Mouse (Mus musculus): Measurements from ENCODE around the gene Plxnb2. TPM values are rescaled to one million over a fixed set of nuclear protein-coding genes. Genes with fewer than 3 reads are reported as not detected.

Plxnb2 gene
- polyA plus RNA-seq, 1 experiment from 2014 or later = 147 TPM

- Histone ChIP-seq H3K4me2 (replicated peaks; ENCODE audit: low read depth, low read length) (peak within 1 kb of the TSS; percentile 96), H3K4me3 (ENCODE audit: low read depth, low read length) (peak within 1 kb of the TSS; percentile 62), H3K9me3 (ENCODE audit: control insufficient read depth, low read depth, low read length) (no peaks in the 10 kb centered on the region), H3K27ac (ENCODE audit: low read length) (peak within 1 kb of the TSS; percentile 44; the same call in 1 of the 2 replicates), H3K4me1 (ENCODE audit: control insufficient read depth, insufficient read depth, low read length) (peaks cover 17% of the 10 kb centered on the region), H3K36me3 (ENCODE audit: control insufficient read depth, insufficient read depth, low read length) (peaks cover 4% of the 10 kb centered on the region; the same call in 1 of the 2 replicates), H3K9ac (replicated peaks; ENCODE audit: low read depth, low read length) (peak within 1 kb of the TSS; percentile 42), H3K27me3 (ENCODE audit: control insufficient read depth, insufficient read depth, low read length) (peaks cover 13% of the 10 kb centered on the region)
- 1% methylated on average over 60 of the region's 61 CpGs for WGBS
- ATAC-seq (ENCODE audit: insufficient number of reproducible peaks, insufficient read depth, low FRiP score, low read depth) = peak; percentile 50; the same call in 1 of the 2 replicates
Measured at GRCm38 (mm10) chr15:89149271-89150040, 31.1 kb downstream of the Plxnb2 start, which contains the start of gene Mapk11. Gene Mapk11, minus strand, starts transcription at chr15:89149628.

GRCm38 (mm10) chr15:89148496-89149270 is 31.9 kb downstream of the Plxnb2 start:
- H3K4me1 ChIP-seq (ENCODE audit: control insufficient read depth, insufficient read depth, low read length) = peaks cover 17% of the 10 kb centered on the region
- no peaks in the 10 kb centered on the region for H3K9me3 ChIP-seq (ENCODE audit: control insufficient read depth, low read depth, low read length)
- H3K4me2 ChIP-seq (replicated peaks; ENCODE audit: low read depth, low read length) = peak overlapping the region; percentile 96
- peaks cover 13% of the 10 kb centered on the region for H3K27me3 ChIP-seq (ENCODE audit: control insufficient read depth, insufficient read depth, low read length)
- H3K9ac ChIP-seq (replicated peaks; ENCODE audit: low read depth, low read length) = peak overlapping the region; percentile 42
- WGBS = 10% methylated on average over 25 of the region's 25 CpGs
- H3K27ac ChIP-seq (ENCODE audit: low read length) = no peak overlapping the region
- no peak for ATAC-seq (ENCODE audit: insufficient number of reproducible peaks, insufficient read depth, low FRiP score, low read depth)
- H3K36me3 ChIP-seq (ENCODE audit: control insufficient read depth, insufficient read depth, low read length) = no peaks in the 10 kb centered on the region
- peak overlapping the region; percentile 62 for H3K4me3 ChIP-seq (ENCODE audit: low read depth, low read length)

- ATAC-seq (ENCODE audit: insufficient number of reproducible peaks, insufficient read depth, low FRiP score, low read depth) = no peak
- Histone ChIP-seq H3K36me3 (ENCODE audit: control insufficient read depth, insufficient read depth, low read length) (no peaks in the 10 kb centered on the region), H3K27ac (ENCODE audit: low read length) (no peak overlapping the region), H3K9ac (replicated peaks; ENCODE audit: low read depth, low read length) (no peak overlapping the region), H3K4me2 (replicated peaks; ENCODE audit: low read depth, low read length) (no peak overlapping the region; the same call in 1 of the 2 replicates), H3K9me3 (ENCODE audit: control insufficient read depth, low read depth, low read length) (no peaks in the 10 kb centered on the region), H3K4me1 (ENCODE audit: control insufficient read depth, insufficient read depth, low read length) (peaks cover 17% of the 10 kb centered on the region), H3K4me3 (ENCODE audit: low read depth, low read length) (0 out of 2 replicates have a peak overlapping the region, but pooled peaks have one; percentile 62), H3K27me3 (ENCODE audit: control insufficient read depth, insufficient read depth, low read length) (peaks cover 13% of the 10 kb centered on the region)
- WGBS = 58% methylated on average over 4 of the region's 4 CpGs
Measured at GRCm38 (mm10) chr15:89147895-89148294, 32.7 kb downstream of the Plxnb2 start.

GRCm38 (mm10) chr15:89147456-89147855 is 33.1 kb downstream of the Plxnb2 start:
- H3K4me1 ChIP-seq (ENCODE audit: control insufficient read depth, insufficient read depth, low read length) = peaks cover 17% of the 10 kb centered on the region
- H3K4me2 ChIP-seq (replicated peaks; ENCODE audit: low read depth, low read length) = 0 out of 2 replicates have a peak overlapping the region, but pooled peaks have one; percentile 36
- peaks cover 13% of the 10 kb centered on the region for H3K27me3 ChIP-seq (ENCODE audit: control insufficient read depth, insufficient read depth, low read length)
- H3K36me3 ChIP-seq (ENCODE audit: control insufficient read depth, insufficient read depth, low read length) = no peaks in the 10 kb centered on the region
- no peak overlapping the region for H3K9ac ChIP-seq (replicated peaks; ENCODE audit: low read depth, low read length)
- no peak overlapping the region for H3K27ac ChIP-seq (ENCODE audit: low read length)
- WGBS = 23% methylated on average over 10 of the region's 10 CpGs
- no peaks in the 10 kb centered on the region for H3K9me3 ChIP-seq (ENCODE audit: control insufficient read depth, low read depth, low read length)
- H3K4me3 ChIP-seq (ENCODE audit: low read depth, low read length) = no peak overlapping the region
- no peak for ATAC-seq (ENCODE audit: insufficient number of reproducible peaks, insufficient read depth, low FRiP score, low read depth)

- WGBS = 10% methylated on average over 15 of the region's 16 CpGs
- H3K27me3 ChIP-seq (ENCODE audit: control insufficient read depth, insufficient read depth, low read length) = peaks cover 13% of the 10 kb centered on the region
- H3K4me2 ChIP-seq (replicated peaks; ENCODE audit: low read depth, low read length) = peak overlapping the region; percentile 36
- peak overlapping the region; percentile 17 for H3K4me3 ChIP-seq (ENCODE audit: low read depth, low read length)
- no peak for ATAC-seq (ENCODE audit: insufficient number of reproducible peaks, insufficient read depth, low FRiP score, low read depth)
- no peaks in the 10 kb centered on the region for H3K9me3 ChIP-seq (ENCODE audit: control insufficient read depth, low read depth, low read length)
- H3K9ac ChIP-seq (replicated peaks; ENCODE audit: low read depth, low read length) = no peak overlapping the region
- no peaks in the 10 kb centered on the region for H3K36me3 ChIP-seq (ENCODE audit: control insufficient read depth, insufficient read depth, low read length)
- peaks cover 17% of the 10 kb centered on the region for H3K4me1 ChIP-seq (ENCODE audit: control insufficient read depth, insufficient read depth, low read length)
- no peak overlapping the region for H3K27ac ChIP-seq (ENCODE audit: low read length)
Measured at GRCm38 (mm10) chr15:89147024-89147423, 33.6 kb downstream of the Plxnb2 start.

DNA sequence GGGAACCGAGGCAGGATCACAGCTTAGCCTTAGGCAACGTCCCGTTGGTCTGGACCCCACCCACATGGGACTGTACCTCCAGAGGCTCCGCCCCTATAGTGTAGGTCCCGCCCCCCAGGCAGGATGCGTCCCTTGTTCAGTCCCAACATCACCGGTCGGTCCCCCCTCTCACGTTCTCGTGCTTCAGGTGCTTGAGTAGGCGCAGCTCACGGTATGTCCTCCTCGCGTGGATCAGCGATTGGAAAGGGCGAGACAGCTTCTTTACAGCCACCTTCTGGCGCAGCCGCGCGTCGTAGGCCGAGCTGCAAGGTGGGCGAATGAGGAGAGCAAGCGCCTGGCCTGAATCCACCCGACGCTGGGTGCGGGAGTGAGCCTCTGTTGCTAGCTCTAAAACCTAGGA is 34.1 kb downstream of the Plxnb2 start:
- H3K9me3 ChIP-seq (ENCODE audit: control insufficient read depth, low read depth, low read length) = no peaks in the 10 kb centered on the region
- no peaks in the 10 kb centered on the region for H3K36me3 ChIP-seq (ENCODE audit: control insufficient read depth, insufficient read depth, low read length)
- peaks cover 17% of the 10 kb centered on the region for H3K4me1 ChIP-seq (ENCODE audit: control insufficient read depth, insufficient read depth, low read length)
- H3K9ac ChIP-seq (replicated peaks; ENCODE audit: low read depth, low read length) = no peak overlapping the region
- no peak overlapping the region for H3K27ac ChIP-seq (ENCODE audit: low read length)
- 2% methylated on average over 27 of the region's 27 CpGs for WGBS
- H3K4me3 ChIP-seq (ENCODE audit: low read depth, low read length) = peak overlapping the region; percentile 17; the same call in 1 of the 2 replicates
- ATAC-seq (ENCODE audit: insufficient number of reproducible peaks, insufficient read depth, low FRiP score, low read depth) = peak; percentile 57
- peak overlapping the region; percentile 36 for H3K4me2 ChIP-seq (replicated peaks; ENCODE audit: low read depth, low read length)
- H3K27me3 ChIP-seq (ENCODE audit: control insufficient read depth, insufficient read depth, low read length) = peaks cover 13% of the 10 kb centered on the region

DNA sequence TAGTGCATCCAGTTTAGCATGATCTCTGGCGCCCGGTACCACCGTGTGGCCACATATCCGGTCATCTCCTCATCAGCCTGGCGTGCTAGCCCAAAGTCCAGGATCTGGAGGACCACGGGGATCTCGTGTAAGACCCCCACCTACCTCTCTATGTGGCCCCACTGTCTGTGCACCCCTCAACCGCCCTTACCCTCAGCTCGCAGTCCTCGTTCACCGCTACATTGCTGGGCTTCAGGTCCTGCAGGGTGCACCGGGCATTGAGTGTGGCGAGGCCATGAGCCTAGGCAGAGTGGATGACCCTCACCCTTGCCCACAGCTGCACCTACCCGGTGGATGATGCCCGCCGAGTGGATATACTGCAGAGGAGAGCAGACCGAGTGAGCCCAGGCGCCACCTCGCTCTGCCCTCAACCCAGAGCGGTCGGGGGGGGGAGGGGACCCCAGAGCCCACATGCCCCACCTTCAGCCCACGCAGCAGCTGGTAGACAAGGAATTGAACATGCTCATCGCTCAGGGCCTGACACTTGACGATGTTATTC is 34.7 kb downstream of the Plxnb2 start:
- ATAC-seq (ENCODE audit: insufficient number of reproducible peaks, insufficient read depth, low FRiP score, low read depth) = no peak
- Histone ChIP-seq H3K4me1 (ENCODE audit: control insufficient read depth, insufficient read depth, low read length) (peaks cover 19% of the 10 kb centered on the region), H3K9me3 (ENCODE audit: control insufficient read depth, low read depth, low read length) (no peaks in the 10 kb centered on the region), H3K27me3 (ENCODE audit: control insufficient read depth, insufficient read depth, low read length) (peaks cover 13% of the 10 kb centered on the region), H3K36me3 (ENCODE audit: control insufficient read depth, insufficient read depth, low read length) (no peaks in the 10 kb centered on the region), H3K4me2 (replicated peaks; ENCODE audit: low read depth, low read length) (peak overlapping the region; percentile 36), H3K4me3 (ENCODE audit: low read depth, low read length) (peak overlapping the region; percentile 17; the same call in 1 of the 2 replicates), H3K27ac (ENCODE audit: low read length) (no peak overlapping the region), H3K9ac (replicated peaks; ENCODE audit: low read depth, low read length) (no peak overlapping the region)
- 63% methylated on average over 24 of the region's 24 CpGs for WGBS

DNA sequence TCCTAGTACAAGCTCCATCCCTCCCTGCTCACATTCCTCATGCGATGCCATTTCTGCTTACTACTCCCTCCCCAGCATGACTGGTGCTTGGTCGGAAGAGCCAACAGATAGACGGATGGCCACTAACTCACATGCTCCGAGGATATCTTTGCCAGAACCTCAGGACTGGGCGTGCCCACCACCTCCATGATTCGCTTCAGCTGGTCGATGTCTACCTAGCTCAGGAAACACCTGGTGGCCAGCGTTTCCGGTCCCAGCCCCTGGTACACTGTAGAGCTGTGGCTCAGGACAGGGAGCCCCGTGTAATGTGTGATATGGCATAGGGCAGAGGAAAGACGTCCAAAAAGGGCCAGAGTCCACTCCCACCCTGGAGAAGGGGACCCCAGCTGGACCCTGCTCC is 35.6 kb downstream of the Plxnb2 start:
- Histone ChIP-seq H3K36me3 (ENCODE audit: control insufficient read depth, insufficient read depth, low read length) (no peaks in the 10 kb centered on the region), H3K27me3 (ENCODE audit: control insufficient read depth, insufficient read depth, low read length) (peaks cover 17% of the 10 kb centered on the region), H3K4me1 (ENCODE audit: control insufficient read depth, insufficient read depth, low read length) (peaks cover 20% of the 10 kb centered on the region), H3K4me3 (ENCODE audit: low read depth, low read length) (no peak overlapping the region), H3K9ac (replicated peaks; ENCODE audit: low read depth, low read length) (no peak overlapping the region), H3K4me2 (replicated peaks; ENCODE audit: low read depth, low read length) (no peak overlapping the region), H3K27ac (ENCODE audit: low read length) (no peak overlapping the region), H3K9me3 (ENCODE audit: control insufficient read depth, low read depth, low read length) (no peaks in the 10 kb centered on the region)
- WGBS = 83% methylated on average over 11 of the region's 11 CpGs
- ATAC-seq (ENCODE audit: insufficient number of reproducible peaks, insufficient read depth, low FRiP score, low read depth) = no peak

Data from stomach, embryonic 14.5 days (tissue).